Mouse (Mus musculus) stomach, postnatal 0 days (tissue): ENCODE measurements around the gene Slc25a17.

ENCODE experiments used
- CTCF ChIP-seq: IDR thresholded peaks from 2 replicates; pipeline ENCODE4 v1.5.1; 2016; ENCODE audit warnings: antibody characterized with exemption, low read depth, mild to moderate bottlenecking, moderate library complexity
- EP300 ChIP-seq: optimal IDR thresholded peaks from 2 replicates; pipeline ENCODE3; 2016; ENCODE audit warnings: antibody characterized with exemption

GRCm38 (mm10) chr15:81277928-81278327, 82.7 kb downstream of the Slc25a17 start:
- TF ChIP-seq EP300, result no peak
- TF ChIP-seq CTCF, result no peak
